Mouse (Mus musculus) ES-Bruce4 (cell line): ENCODE measurements around the gene Sec24a. TPM values are rescaled to one million over a fixed set of nuclear protein-coding genes. Genes with fewer than 3 reads are reported as not detected.
"Not testable (repeated sequence)": the region's sequence is repeated elsewhere in the genome, so short reads cannot be mapped to it uniquely, and the experiment has no call there.

Experiments used
- H3K27ac ChIP-seq: 2 replicates; pipeline ENCODE4 v1.5.1; 2012; ENCODE audit warnings: low read length, inconsistent platforms; ENCODE audit not compliant: insufficient read depth
- H3K27me3 ChIP-seq: 2 replicates; pipeline ENCODE4 v1.6.1; 2012; ENCODE audit warnings: mild to moderate bottlenecking, low read length, inconsistent platforms; ENCODE audit not compliant: control insufficient read depth, poor library complexity, insufficient read depth, severe bottlenecking
- H3K36me3 ChIP-seq: 2 replicates; pipeline ENCODE4 v1.6.1; 2012; ENCODE audit warnings: inconsistent platforms, mild to moderate bottlenecking, low read length, moderate library complexity; ENCODE audit not compliant: control insufficient read depth, poor library complexity, insufficient read depth, severe bottlenecking
- H3K4me1 ChIP-seq: one replicate; pipeline ENCODE4 v1.8.1; 2011; ENCODE audit warnings: low read length; ENCODE audit not compliant: control insufficient read depth, insufficient read depth
- H3K4me3 ChIP-seq: 2 replicates; pipeline ENCODE4 v1.5.1; 2011; ENCODE audit warnings: low read depth, mild to moderate bottlenecking, low read length
- H3K9ac ChIP-seq: 2 replicates; pipeline ENCODE4 v1.6.1; 2012; ENCODE audit warnings: low read depth, mild to moderate bottlenecking, inconsistent platforms; ENCODE audit not compliant: poor library complexity, severe bottlenecking
- H3K9me3 ChIP-seq: replicated peaks from 2 replicates; pipeline ENCODE4 v1.6.1; 2012; ENCODE audit warnings: mild to moderate bottlenecking, low read length, inconsistent platforms; ENCODE audit not compliant: control insufficient read depth, poor library complexity, insufficient read depth, severe bottlenecking
- CTCF ChIP-seq: IDR thresholded peaks from one replicate; pipeline ENCODE4 v1.8.1; 2011; ENCODE audit warnings: low read depth, low read length
- EP300 ChIP-seq: IDR thresholded peaks from 2 replicates; pipeline ENCODE4 v1.6.1; 2011; ENCODE audit warnings: low read depth, low read length; ENCODE audit not compliant: insufficient read depth
- POLR2A ChIP-seq: IDR thresholded peaks from one replicate; pipeline ENCODE4 v1.8.1; 2011; ENCODE audit warnings: low read length; ENCODE audit not compliant: insufficient read depth
- polyA plus RNA-seq: library from polyadenylated mRNA; stranded (reverse); fragments of >200 nt; gene quantifications from 2 replicates; pipeline ENCODE4 v1.2.4, GENCODE M21; 2011; ENCODE audit warnings: low read depth; ENCODE audit not compliant: missing spikeins, insufficient read depth, insufficient read length

Gene Sec24a
- polyA plus RNA-seq, 1 experiment, result 50.2 TPM

DNA sequence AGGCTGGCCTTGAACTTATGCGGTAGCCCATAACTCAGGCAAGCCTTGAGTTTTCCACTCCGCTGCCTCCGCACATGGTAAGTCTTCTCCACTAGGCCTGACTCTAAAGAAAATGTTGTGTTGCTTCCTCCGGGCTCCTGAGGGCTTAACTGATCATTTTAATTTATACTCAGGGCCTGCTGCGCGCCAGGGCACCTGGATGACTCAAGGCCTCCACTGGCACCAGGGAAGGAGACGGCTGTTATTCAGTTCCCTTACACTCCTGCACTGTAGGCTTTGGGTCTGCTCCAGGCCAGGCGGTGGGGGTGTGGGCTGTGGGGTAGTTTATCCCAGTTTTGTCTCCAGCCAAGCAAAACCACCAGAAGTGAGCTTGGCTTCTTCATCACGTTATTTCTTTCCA, 90.1 kb downstream of the Sec24a start:
- Histone ChIP-seq H3K9ac (peak overlapping the region; percentile 64), H3K27ac (peak overlapping the region; percentile 80), H3K4me3 (no peak overlapping the region), H3K9me3 (peaks cover 2% of the 10 kb centered on the region; the same call in 1 of the 2 replicates), H3K4me1 (no peaks in the 10 kb centered on the region), H3K36me3 (no peaks in the 10 kb centered on the region), H3K27me3 (no peaks in the 10 kb centered on the region)
- TF ChIP-seq CTCF (no peak), POLR2A (no peak), EP300 (no peak)

DNA sequence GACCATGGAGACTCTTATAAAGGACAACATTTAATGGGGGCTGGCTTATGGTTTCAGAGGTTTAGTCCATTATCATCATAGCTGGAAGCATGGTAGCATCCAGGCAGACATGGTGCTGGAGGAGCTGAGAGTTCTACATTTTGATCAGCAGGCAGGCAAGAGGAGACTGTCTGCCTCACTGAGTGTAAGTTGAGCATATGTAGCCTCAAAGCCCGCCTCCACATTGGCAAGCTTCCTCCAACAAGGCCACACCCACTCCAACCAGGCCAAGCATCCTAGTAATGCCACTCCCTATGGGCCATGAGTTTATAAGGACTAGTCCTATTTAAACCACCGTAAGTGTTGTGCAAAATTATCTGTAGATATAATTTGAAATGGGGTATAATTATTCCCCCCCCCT, 92.1 kb downstream of the Sec24a start:
- Histone ChIP-seq H3K4me3 (no peak overlapping the region), H3K9me3 (peaks cover 2% of the 10 kb centered on the region; the same call in 1 of the 2 replicates), H3K27me3 (no peaks in the 10 kb centered on the region), H3K9ac (no peak overlapping the region), H3K4me1 (no peaks in the 10 kb centered on the region), H3K27ac (no peak overlapping the region), H3K36me3 (no peaks in the 10 kb centered on the region)
- no peak for TF ChIP-seq EP300
- no peak for TF ChIP-seq CTCF
- no peak for TF ChIP-seq POLR2A

DNA sequence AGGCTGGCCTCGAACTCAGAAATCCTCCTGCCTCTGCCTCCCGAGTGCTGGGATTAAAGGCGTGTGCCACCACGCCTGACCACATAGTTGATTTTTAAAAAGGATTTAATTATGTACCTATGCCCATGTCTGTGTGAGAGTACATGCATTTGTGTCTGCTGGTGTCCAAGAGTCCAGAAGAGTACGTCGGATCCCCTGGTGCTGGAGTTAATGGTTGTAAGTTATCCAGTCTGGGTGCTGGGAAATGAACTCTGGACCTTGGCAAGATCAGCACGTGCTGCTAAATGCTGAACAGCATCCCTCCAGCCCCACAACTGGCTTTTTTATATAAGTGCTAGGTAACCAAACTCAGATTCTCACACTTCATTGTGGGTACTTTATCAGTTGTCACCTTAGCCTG, 92.6 kb downstream of the Sec24a start:
- H3K4me1 ChIP-seq, result no peaks in the 10 kb centered on the region
- peaks cover 2% of the 10 kb centered on the region; the same call in 1 of the 2 replicates for H3K9me3 ChIP-seq
- TF ChIP-seq POLR2A (no peak), EP300 (no peak), CTCF (no peak)
- H3K4me3 ChIP-seq, result no peak overlapping the region
- no peaks in the 10 kb centered on the region for H3K36me3 ChIP-seq
- H3K9ac ChIP-seq, result no peak overlapping the region
- no peak overlapping the region for H3K27ac ChIP-seq
- H3K27me3 ChIP-seq, result no peaks in the 10 kb centered on the region

DNA sequence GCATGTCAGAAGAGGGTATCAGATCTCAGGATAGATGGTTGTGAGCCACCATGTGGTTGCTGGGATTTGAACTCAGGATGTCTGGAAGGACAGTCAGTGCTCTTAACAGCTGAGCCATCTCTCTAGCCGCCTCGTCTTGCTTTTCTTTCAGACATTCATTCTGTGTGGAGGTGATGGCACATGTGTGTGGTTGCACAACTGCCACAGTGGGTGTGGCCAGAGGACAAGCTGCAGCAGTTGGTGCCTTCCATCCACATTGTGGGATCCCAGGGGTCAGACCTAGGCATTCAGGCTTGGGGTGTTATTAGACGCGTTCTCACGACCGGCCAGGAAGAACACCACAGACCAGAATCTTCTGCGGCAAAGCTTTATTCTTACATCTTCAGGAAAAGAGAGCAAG, 98.7 kb downstream of the Sec24a start:
- H3K4me1 ChIP-seq, H3K36me3 ChIP-seq, H3K4me3 ChIP-seq, H3K27me3 ChIP-seq, H3K27ac ChIP-seq, H3K9ac ChIP-seq, H3K9me3 ChIP-seq: not testable (repeated sequence)

DNA sequence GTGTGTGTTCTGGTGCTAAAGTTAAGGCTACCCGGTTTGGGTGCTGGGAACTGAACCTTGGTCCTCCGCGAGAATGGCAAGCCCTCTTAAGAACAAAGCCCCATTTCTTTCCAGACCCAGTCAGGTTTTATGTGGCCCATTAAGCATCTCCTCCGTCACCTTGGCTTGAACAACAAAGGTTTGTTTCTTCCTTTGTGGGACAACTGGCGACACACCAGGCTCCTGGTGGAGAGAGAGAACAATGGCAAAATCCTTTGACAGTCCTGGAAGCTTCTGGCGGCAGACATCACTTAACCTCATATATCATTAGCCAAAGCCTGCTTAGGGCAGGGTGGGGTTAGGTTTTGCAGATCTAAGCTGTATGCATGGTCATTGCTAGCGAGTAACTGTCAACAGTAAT, 100.8 kb downstream of the Sec24a start:
- Histone ChIP-seq H3K27ac (no peak overlapping the region), H3K27me3 (no peaks in the 10 kb centered on the region), H3K9me3 (0 out of 2 replicates have a peak, but pooled peaks cover 2% of the 10 kb centered on the region), H3K9ac (no peak overlapping the region), H3K4me1 (no peaks in the 10 kb centered on the region), H3K4me3 (no peak overlapping the region), H3K36me3 (no peaks in the 10 kb centered on the region)
- TF ChIP-seq CTCF (no peak), EP300 (no peak)

DNA sequence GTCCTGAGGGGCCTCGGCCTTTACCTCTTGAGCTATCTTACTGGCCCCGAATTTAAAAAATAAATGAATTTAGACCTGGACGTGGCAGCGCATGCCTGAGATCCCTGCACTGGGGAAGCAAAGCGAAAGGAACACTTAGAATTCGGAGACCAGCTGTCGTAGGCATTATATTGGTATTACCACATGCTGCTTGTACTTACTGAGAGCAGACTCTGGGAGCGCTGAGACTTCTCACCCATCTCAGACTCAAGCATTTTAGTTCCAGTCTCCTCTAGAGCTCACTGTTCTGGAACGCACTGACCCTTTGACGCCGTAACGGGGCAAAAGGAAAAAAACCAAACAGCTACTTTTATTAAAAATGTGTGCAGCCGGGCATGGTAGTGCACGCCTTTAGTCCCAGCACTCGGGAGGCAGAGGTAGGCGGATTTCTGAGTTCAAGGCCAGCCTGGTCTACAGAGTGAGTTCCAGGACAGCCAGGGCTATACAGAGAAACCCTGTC, 101.5 kb downstream of the Sec24a start:
- H3K9ac ChIP-seq, result no peak overlapping the region
- H3K4me3 ChIP-seq, result no peak overlapping the region
- H3K4me1 ChIP-seq, result no peaks in the 10 kb centered on the region
- H3K9me3 ChIP-seq, result 0 out of 2 replicates have a peak, but pooled peaks cover 2% of the 10 kb centered on the region
- H3K36me3 ChIP-seq, result peaks cover 4% of the 10 kb centered on the region
- H3K27ac ChIP-seq, result no peak overlapping the region
- H3K27me3 ChIP-seq, result no peaks in the 10 kb centered on the region
- TF ChIP-seq EP300, result no peak
- no peak for TF ChIP-seq CTCF
- TF ChIP-seq POLR2A, result no peak

DNA sequence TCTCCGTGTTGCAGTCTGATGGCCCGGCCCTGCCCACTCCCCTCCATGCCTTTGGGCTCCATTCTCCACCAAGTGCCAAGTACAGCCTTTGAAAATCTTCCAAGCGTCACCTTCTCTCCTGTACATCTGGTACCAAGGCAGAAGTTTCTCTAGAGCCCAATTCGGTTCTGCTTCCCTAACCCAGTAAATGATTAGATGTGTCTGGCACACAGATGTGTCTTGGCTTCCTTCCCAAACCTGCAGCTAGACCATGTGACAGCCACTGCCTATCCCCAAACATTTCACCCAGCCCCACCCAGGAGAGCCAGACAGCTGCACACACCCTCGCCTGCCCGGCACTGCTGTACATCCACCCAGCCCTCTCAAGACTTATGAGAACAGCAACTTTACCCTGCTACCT, 104.7 kb downstream of the Sec24a start:
- Histone ChIP-seq H3K27me3 (no peaks in the 10 kb centered on the region), H3K36me3 (peaks cover 33% of the 10 kb centered on the region), H3K9me3 (no peaks in the 10 kb centered on the region), H3K27ac (peak overlapping the region; percentile 41), H3K4me1 (no peaks in the 10 kb centered on the region), H3K4me3 (no peak overlapping the region), H3K9ac (no peak overlapping the region)
- TF ChIP-seq CTCF, result no peak
- no peak for TF ChIP-seq EP300
- TF ChIP-seq POLR2A, result no peak
